Mouse (Mus musculus) heart, adult 2 months (tissue): ENCODE data around the gene Hyal1. TPM values are rescaled to one million over a fixed set of nuclear protein-coding genes. Genes with fewer than 3 reads are reported as not detected.

Experiments
- DNase-seq, 2 experiments: peaks; one replicate each; pipeline ENCODE4 v3.0.0; 2021
- H3K27ac ChIP-seq: fragments of 200-600 bp; 2 replicates; pipeline ENCODE4 v1.8.1; 2022
- H3K27me3 ChIP-seq: fragments of 200-500 bp; 2 replicates; pipeline ENCODE4 v1.6.1; 2012; ENCODE audit warnings: mild to moderate bottlenecking, low read length, inconsistent platforms, mixed read lengths; ENCODE audit not compliant: control insufficient read depth, insufficient read depth
- H3K36me3 ChIP-seq: fragments of 200-500 bp; 2 replicates; pipeline ENCODE4 v1.6.1; 2012; ENCODE audit warnings: low read length, inconsistent platforms; ENCODE audit not compliant: control insufficient read depth, insufficient read depth
- H3K4me1 ChIP-seq: fragments of 200-500 bp; 2 replicates; pipeline ENCODE4 v1.6.1; 2011; ENCODE audit warnings: low read length; ENCODE audit not compliant: control insufficient read depth, insufficient read depth
- H3K4me3 ChIP-seq: fragments of 200-600 bp; 2 replicates; pipeline ENCODE4 v1.8.1; 2022
- H3K79me2 ChIP-seq: fragments of 200-500 bp; replicated peaks from 2 replicates; pipeline ENCODE4 v1.6.1; 2012; ENCODE audit warnings: mild to moderate bottlenecking, inconsistent platforms, low read length, moderate library complexity, mixed read lengths; ENCODE audit not compliant: control insufficient read depth, insufficient read depth
- H3K9ac ChIP-seq: fragments of 200-500 bp; 2 replicates; pipeline ENCODE4 v1.6.1; 2012; ENCODE audit warnings: low read depth, mild to moderate bottlenecking, control low read depth, inconsistent platforms, low read length, mixed read lengths
- CTCF ChIP-seq: fragments of 200-600 bp; IDR thresholded peaks from 2 replicates; pipeline ENCODE4 v1.8.1; 2022; ENCODE audit warnings: antibody characterized with exemption, mild to moderate bottlenecking, moderate library complexity
- EP300 ChIP-seq: fragments of 200-500 bp; IDR thresholded peaks from 2 replicates; pipeline ENCODE4 v1.6.1; 2011; ENCODE audit warnings: low read depth, low read length, control low read depth; ENCODE audit not compliant: insufficient read depth
- POLR2A ChIP-seq: fragments of 200-500 bp; IDR thresholded peaks from 2 replicates; pipeline ENCODE4 v1.6.1; 2011; ENCODE audit warnings: mild to moderate bottlenecking, low read depth, low read length, control low read depth; ENCODE audit not compliant: insufficient read depth
- WGBS: fragments of 180-500 bp; shearing (Covaris S2); methylation state at CpG from one replicate; pipeline ENCODE4 v1.1.7; 2018; 5-methylcytosine and 5-hydroxymethylcytosine counted together
- intact Hi-C: fragments of 180-260 bp; cut with DNase I; formaldehyde crosslinking; loops from one replicate; pipeline ENCODE4 v1.15.1; 2025
- polyA plus RNA-seq: library from polyadenylated mRNA; depleted of rRNA; stranded (reverse); fragments of >200 nt; gene quantifications from 2 replicates; pipeline ENCODE4 v1.2.3, GENCODE M21; 2012
- total RNA-seq, 2 experiments: library from RNA; stranded (reverse); gene quantifications; 2 replicates each; pipeline ENCODE4 v1.2.3; 2021

Hyal1 gene
- total and polyA plus RNA-seq, 3 experiments, result 5.1 to 6.9 (median 5.9) TPM

GRCm38 (mm10) chr9:107599433-107599832, 22.7 kb downstream of the Hyal1 start:
- intact Hi-C loops, result no loop called here
- DNase-seq, result no peak
- WGBS, result 88% methylated on average over 9 of the region's 9 CpGs
- no peaks in the 10 kb centered on the region for H3K27me3 ChIP-seq
- no peak overlapping the region for H3K9ac ChIP-seq
- H3K79me2 ChIP-seq, result no peaks in the 10 kb centered on the region
- no peak overlapping the region for H3K4me3 ChIP-seq
- H3K4me1 ChIP-seq, result peaks cover 10% of the 10 kb centered on the region
- no peak for TF ChIP-seq POLR2A
- TF ChIP-seq CTCF, result no peak
- TF ChIP-seq EP300, result no peak
- no peaks in the 10 kb centered on the region for H3K36me3 ChIP-seq
- H3K27ac ChIP-seq, result no peak overlapping the region

DNA sequence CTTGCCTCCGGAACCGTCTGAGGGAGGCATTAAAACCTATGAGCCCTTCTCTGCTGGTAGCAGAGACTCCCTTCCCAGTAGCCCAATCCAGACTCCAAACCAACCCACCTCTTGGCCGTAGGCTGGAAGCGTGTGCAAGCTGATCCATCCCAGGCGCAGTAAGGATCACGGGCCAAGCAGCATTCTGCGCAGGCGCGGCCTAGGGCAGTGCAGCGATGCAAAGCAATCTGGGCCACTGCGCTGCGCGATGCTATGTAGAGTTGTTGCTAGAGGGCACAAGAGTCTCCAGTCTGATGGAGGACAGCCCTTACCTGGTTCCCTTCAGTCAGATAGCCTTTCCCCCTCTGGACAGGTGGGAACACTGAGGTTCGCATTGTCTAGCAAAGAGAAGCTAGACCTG, 23.1 kb downstream of the Hyal1 start:
- DNase-seq, result no peak
- no peak overlapping the region for H3K27ac ChIP-seq
- H3K27me3 ChIP-seq, result no peaks in the 10 kb centered on the region
- H3K9ac ChIP-seq, result no peak overlapping the region
- WGBS, result 77% methylated on average over 14 of the region's 14 CpGs
- H3K36me3 ChIP-seq, result no peaks in the 10 kb centered on the region
- intact Hi-C loops, result loop anchor here (5.0 kb wide), 1 partner anchor 137 kb away; no protein-coding TSS in a partner anchor
- peaks cover 10% of the 10 kb centered on the region for H3K4me1 ChIP-seq
- H3K4me3 ChIP-seq, result no peak overlapping the region
- no peaks in the 10 kb centered on the region for H3K79me2 ChIP-seq
- TF ChIP-seq CTCF, result no peak
- no peak for TF ChIP-seq EP300
- no peak for TF ChIP-seq POLR2A

DNA sequence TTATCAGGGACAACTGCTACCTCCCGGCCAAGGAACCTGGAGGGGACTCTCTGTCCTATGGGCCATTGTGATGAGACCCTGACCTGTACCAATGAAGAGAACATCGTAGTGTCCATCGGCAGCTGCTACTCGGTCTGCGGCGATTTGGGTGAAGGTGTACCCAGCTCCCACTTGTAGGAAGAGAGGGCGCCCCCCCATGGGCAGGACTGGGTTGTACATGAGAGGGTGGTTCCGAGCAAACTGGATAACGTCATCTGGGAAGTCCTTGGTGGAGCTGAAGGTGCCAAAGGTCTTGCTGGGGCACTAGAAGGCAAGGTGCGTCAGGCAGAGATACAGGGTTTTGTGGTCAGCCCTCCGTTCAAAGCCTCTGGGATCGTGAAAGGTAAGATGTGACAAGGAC, 24.0 kb downstream of the Hyal1 start:
- whole genome bisulfite sequencing, result 76% methylated on average over 12 of the region's 12 CpGs
- intact Hi-C loops, result loop anchor here (5.0 kb wide), 1 partner anchor 137 kb away; no protein-coding TSS in a partner anchor
- Histone ChIP-seq H3K9ac (no peak overlapping the region), H3K4me1 (peaks cover 10% of the 10 kb centered on the region), H3K79me2 (no peaks in the 10 kb centered on the region), H3K27me3 (no peaks in the 10 kb centered on the region), H3K27ac (no peak overlapping the region), H3K36me3 (no peaks in the 10 kb centered on the region), H3K4me3 (no peak overlapping the region)
- TF ChIP-seq CTCF, result peak; percentile 40
- no peak for TF ChIP-seq EP300
- TF ChIP-seq POLR2A, result no peak
- no peak for DNase-seq

- peaks cover 10% of the 10 kb centered on the region for H3K4me1 ChIP-seq
Measured at GRCm38 (mm10) chr9:107601275-107601674, 24.5 kb downstream of the Hyal1 start.

DNA sequence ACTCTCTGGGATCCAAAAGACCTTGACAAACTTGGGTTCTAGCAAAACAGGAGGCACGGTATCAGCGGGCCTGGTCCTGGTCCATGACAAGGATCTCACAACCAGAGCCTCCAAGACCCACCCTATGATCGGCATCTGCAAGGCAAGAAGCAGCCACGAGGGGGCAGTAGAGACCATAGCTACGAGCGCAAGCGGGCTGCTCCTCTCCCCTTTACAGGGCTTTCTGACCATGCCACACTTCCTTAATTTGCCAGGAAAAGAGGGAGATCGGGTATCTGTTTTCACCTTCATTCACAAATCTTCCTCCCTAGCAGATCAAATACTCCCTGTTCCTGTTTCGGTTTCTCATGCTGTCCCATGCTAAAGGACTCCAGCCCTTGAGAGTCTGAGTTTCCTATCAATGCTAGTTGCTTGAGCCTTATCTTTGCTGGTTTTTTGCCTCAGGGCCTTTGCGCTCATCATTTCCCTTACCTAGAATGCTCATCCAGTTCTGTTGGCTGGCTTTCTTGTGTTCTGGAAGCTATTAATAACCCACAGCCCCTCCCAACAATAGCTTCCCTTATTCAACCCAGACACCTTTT, 25.4 kb downstream of the Hyal1 start:
- Histone ChIP-seq H3K4me3 (0 out of 2 replicates have a peak overlapping the region, but pooled peaks have one; percentile 20), H3K36me3 (no peaks in the 10 kb centered on the region), H3K9ac (0 out of 2 replicates have a peak overlapping the region, but pooled peaks have one; percentile 17), H3K27ac (peak overlapping the region; percentile 12; the same call in 1 of the 2 replicates), H3K4me1 (peaks cover 8% of the 10 kb centered on the region), H3K79me2 (no peaks in the 10 kb centered on the region), H3K27me3 (no peaks in the 10 kb centered on the region)
- intact Hi-C loops, result loop anchor here (1.0 to 5.0 kb wide), 3 partner anchors 42 to 135 kb away; no protein-coding TSS in a partner anchor
- peak; percentile 89 to 96 for DNase-seq
- peak; percentile 100; the same call in 1 of the 2 replicates for TF ChIP-seq CTCF
- no peak for TF ChIP-seq POLR2A
- TF ChIP-seq EP300, result peak; percentile 98
- WGBS, result 4% methylated on average over 10 of the region's 10 CpGs

More at GRCm38 (mm10) chr9:107601275-107601674, 24.5 kb downstream of the Hyal1 start:
- 82% methylated on average over 11 of the region's 11 CpGs for WGBS
- TF ChIP-seq POLR2A (no peak), CTCF (no peak), EP300 (no peak)
- DNase-seq, result no peak
- intact Hi-C loops, result loop anchor here (5.0 kb wide), 1 partner anchor 136 kb away; no protein-coding TSS in a partner anchor
- no peak overlapping the region for H3K27ac ChIP-seq
- H3K36me3 ChIP-seq, result no peaks in the 10 kb centered on the region
- no peak overlapping the region for H3K9ac ChIP-seq
- H3K4me3 ChIP-seq, result no peak overlapping the region
- no peaks in the 10 kb centered on the region for H3K79me2 ChIP-seq
- H3K27me3 ChIP-seq, result no peaks in the 10 kb centered on the region

DNA sequence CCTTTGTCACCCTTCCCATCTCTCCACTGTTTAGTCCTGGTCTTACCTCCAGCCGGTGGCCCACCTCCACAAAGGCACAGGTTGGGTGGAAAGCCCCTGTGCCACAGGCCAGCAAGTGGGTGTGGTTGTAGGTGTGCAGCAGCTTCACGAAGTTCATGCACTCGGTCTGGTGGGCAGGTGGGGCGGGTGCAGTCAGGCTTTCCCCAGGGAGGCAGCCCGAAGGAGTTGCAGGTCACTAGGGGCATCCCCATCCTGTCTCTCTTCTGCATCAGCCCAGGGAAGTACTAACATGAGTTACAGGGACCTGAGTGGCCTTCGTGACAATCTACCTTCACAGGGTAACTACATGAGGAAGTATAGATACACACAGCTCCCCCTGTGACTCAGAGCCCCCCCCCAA, 26.5 kb downstream of the Hyal1 start:
- Histone ChIP-seq H3K9ac (no peak overlapping the region), H3K27me3 (no peaks in the 10 kb centered on the region), H3K27ac (no peak overlapping the region), H3K36me3 (no peaks in the 10 kb centered on the region), H3K4me3 (no peak overlapping the region), H3K79me2 (no peaks in the 10 kb centered on the region), H3K4me1 (peaks cover 3% of the 10 kb centered on the region; the same call in 1 of the 2 replicates)
- 72% methylated on average over 6 of the region's 6 CpGs for WGBS
- intact Hi-C loops, result loop anchor here (5.0 kb wide), 1 partner anchor 134 kb away; no protein-coding TSS in a partner anchor
- no peak for DNase-seq
- TF ChIP-seq POLR2A, result no peak
